Mouse (Mus musculus) CH12.LX (cell line): ENCODE measurements around the gene Gm20388. TPM values are rescaled to one million over a fixed set of nuclear protein-coding genes. Genes with fewer than 3 reads are reported as not detected.
A peak's percentile ranks its signal among the peaks of the same experiment; 100 is the strongest.

Experiments
- DNase-seq: peaks from one replicate; pipeline ENCODE4 v3.0.0-alpha.2; 2013; ENCODE audit errors: extremely low read depth
- H3K27ac ChIP-seq: 2 replicates; pipeline ENCODE4 v1.5.1; 2012; ENCODE audit warnings: low read depth, mild to moderate bottlenecking, control low read depth, moderate library complexity; ENCODE audit not compliant: insufficient read depth
- H3K27me3 ChIP-seq: replicated peaks from 2 replicates; pipeline ENCODE3; 2012; ENCODE audit warnings: inconsistent platforms
- H3K36me3 ChIP-seq, 2 experiments: replicated peaks in 1 of 2; 2 replicates each; pipeline versions ENCODE3 to v1.6.1; 2012; ENCODE audit warnings: inconsistent platforms in 1 of 2, low read length in 1 of 2, mild to moderate bottlenecking in 1 of 2, mixed read lengths in 1 of 2, moderate library complexity in 1 of 2; ENCODE audit not compliant: control insufficient read depth in 1 of 2, insufficient read depth in 1 of 2
- H3K4me1 ChIP-seq, 2 experiments: 2 replicates each; pipeline ENCODE4 v1.6.1; 2012; ENCODE audit warnings: inconsistent platforms in 1 of 2, moderate library complexity in 1 of 2; ENCODE audit not compliant: insufficient read depth in 2 of 2, control insufficient read depth in 1 of 2
- H3K4me2 ChIP-seq: 2 replicates; pipeline ENCODE4 v1.6.1; 2012; ENCODE audit warnings: low read depth, mild to moderate bottlenecking, control low read depth; ENCODE audit not compliant: poor library complexity, insufficient read depth, severe bottlenecking
- H3K4me3 ChIP-seq, 3 experiments: fragments of 150-350 bp in 1 of 3; sonication (generic) in 1 of 3; replicated peaks in 1 of 3; 2 replicates each; pipeline versions ENCODE3 to v1.5.1; 2011 to 2012; ENCODE audit warnings: low read depth in 2 of 3, low read length in 2 of 3, mild to moderate bottlenecking in 2 of 3, moderate library complexity in 2 of 3, control low read depth in 1 of 3, improper control_type of control experiment in 1 of 3, inconsistent platforms in 1 of 3, mixed read lengths in 1 of 3; ENCODE audit not compliant: poor library complexity in 1 of 3
- H3K79me2 ChIP-seq: replicated peaks from 2 replicates; pipeline ENCODE4 v1.6.1; 2012; ENCODE audit warnings: mild to moderate bottlenecking, moderate library complexity; ENCODE audit not compliant: control insufficient read depth, poor library complexity, insufficient read depth, severe bottlenecking; ENCODE audit errors: extremely low read depth
- H3K9ac ChIP-seq: 2 replicates; pipeline ENCODE4 v1.6.1; 2012; ENCODE audit warnings: low read depth, mild to moderate bottlenecking, control low read depth, moderate library complexity; ENCODE audit not compliant: insufficient read depth
- H3K9me3 ChIP-seq: replicated peaks from 2 replicates; pipeline ENCODE3; 2012; ENCODE audit warnings: low read length, inconsistent platforms, mixed read lengths
- BHLHE40 ChIP-seq: IDR thresholded peaks from 2 replicates; pipeline ENCODE4 v1.6.1; 2011; ENCODE audit warnings: mild to moderate bottlenecking, low read depth, low read length, improper control_type of control experiment
- CHD2 ChIP-seq: IDR thresholded peaks from 2 replicates; pipeline ENCODE4 v1.6.1; 2011; ENCODE audit warnings: low read length, improper control_type of control experiment
- CTCF ChIP-seq, 2 experiments: IDR thresholded peaks in 1 of 2; conservative IDR thresholded peaks in 1 of 2; 2 replicates each; pipeline ENCODE4 v1.5.1; 2011 to 2012; ENCODE audit warnings: low read depth in 2 of 2, low read length in 2 of 2, improper control_type of control experiment in 1 of 2, inconsistent platforms in 1 of 2, mild to moderate bottlenecking in 1 of 2, moderate library complexity in 1 of 2
- E2F4 ChIP-seq: IDR thresholded peaks from 2 replicates; pipeline ENCODE4 v1.6.1; 2011; ENCODE audit warnings: low read depth, low read length, improper control_type of control experiment; ENCODE audit not compliant: insufficient replicate concordance
- ELF1 ChIP-seq: IDR thresholded peaks from 2 replicates; pipeline ENCODE4 v1.6.1; 2014; ENCODE audit warnings: low read depth, mild to moderate bottlenecking, inconsistent platforms, low read length, improper control_type of control experiment
- EP300 ChIP-seq: IDR thresholded peaks from 2 replicates; pipeline ENCODE4 v1.6.1; 2011; ENCODE audit warnings: low read length, improper control_type of control experiment
- ETS1 ChIP-seq: conservative IDR thresholded peaks from 2 replicates; pipeline ENCODE4 v1.6.1; 2012; ENCODE audit warnings: low read depth, mild to moderate bottlenecking, inconsistent platforms, low read length, improper control_type of control experiment, moderate library complexity
- GABPA ChIP-seq: IDR thresholded peaks from 2 replicates; pipeline ENCODE4 v1.6.1; 2012; ENCODE audit warnings: low read depth, low read length, improper control_type of control experiment, inconsistent platforms; ENCODE audit not compliant: insufficient replicate concordance
- HCFC1 ChIP-seq: IDR thresholded peaks from 2 replicates; pipeline ENCODE4 v1.6.1; 2012; ENCODE audit warnings: low read depth, mild to moderate bottlenecking, inconsistent platforms, low read length, improper control_type of control experiment
- IRF4 ChIP-seq: IDR thresholded peaks from 2 replicates; pipeline ENCODE4 v1.6.1; 2014; ENCODE audit warnings: low read depth, mild to moderate bottlenecking, inconsistent platforms, low read length, improper control_type of control experiment
- JUND ChIP-seq: conservative IDR thresholded peaks from 2 replicates; pipeline ENCODE4 v1.6.1; 2011; ENCODE audit warnings: low read depth, low read length, improper control_type of control experiment
- MAFK ChIP-seq: IDR thresholded peaks from 2 replicates; pipeline ENCODE4 v1.6.1; 2011; ENCODE audit warnings: low read length, improper control_type of control experiment; ENCODE audit not compliant: insufficient replicate concordance
- MEF2A ChIP-seq: IDR thresholded peaks from 2 replicates; pipeline ENCODE4 v1.6.1; 2014; ENCODE audit warnings: low read depth, mild to moderate bottlenecking, inconsistent platforms, low read length, improper control_type of control experiment, borderline replicate concordance
- MYC ChIP-seq: IDR thresholded peaks from 2 replicates; pipeline ENCODE4 v1.6.1; 2011; ENCODE audit warnings: low read depth, mild to moderate bottlenecking, improper control_type of control experiment, low read length
- NELFE ChIP-seq: IDR thresholded peaks from 2 replicates; pipeline ENCODE4 v1.6.1; 2011; ENCODE audit warnings: low read depth, low read length, improper control_type of control experiment
- PAX5 ChIP-seq: IDR thresholded peaks from 2 replicates; pipeline ENCODE4 v1.6.1; 2012; ENCODE audit warnings: low read length, inconsistent platforms, mixed read lengths
- POLR2AphosphoS2 ChIP-seq: IDR thresholded peaks from 2 replicates; pipeline ENCODE4 v1.6.1; 2011; ENCODE audit warnings: low read depth, low read length, improper control_type of control experiment
- RAD21 ChIP-seq: IDR thresholded peaks from 2 replicates; pipeline ENCODE4 v1.6.1; 2011; ENCODE audit warnings: low read depth, mild to moderate bottlenecking, low read length, improper control_type of control experiment, moderate library complexity
- SMC3 ChIP-seq: IDR thresholded peaks from 2 replicates; pipeline ENCODE4 v1.6.1; 2011; ENCODE audit warnings: low read depth, low read length, improper control_type of control experiment
- TCF12 ChIP-seq: IDR thresholded peaks from 2 replicates; pipeline ENCODE4 v1.6.1; 2014; ENCODE audit warnings: low read depth, mild to moderate bottlenecking, inconsistent platforms, low read length, improper control_type of control experiment
- UBTF ChIP-seq: IDR thresholded peaks from 2 replicates; pipeline ENCODE4 v1.6.1; 2012; ENCODE audit warnings: low read depth, mild to moderate bottlenecking, inconsistent platforms, low read length, improper control_type of control experiment, moderate library complexity
- USF1 ChIP-seq: IDR thresholded peaks from 2 replicates; pipeline ENCODE4 v1.6.1; 2014; ENCODE audit warnings: low read depth, mild to moderate bottlenecking, inconsistent platforms, low read length, improper control_type of control experiment
- USF2 ChIP-seq: conservative IDR thresholded peaks from 2 replicates; pipeline ENCODE4 v1.6.1; 2011; ENCODE audit warnings: low read depth, low read length, improper control_type of control experiment
- ZC3H11A ChIP-seq: IDR thresholded peaks from 2 replicates; pipeline ENCODE4 v1.6.1; 2012; ENCODE audit warnings: low read depth, mild to moderate bottlenecking, inconsistent platforms, low read length, improper control_type of control experiment
- ZMIZ1 ChIP-seq: IDR thresholded peaks from 2 replicates; pipeline ENCODE4 v1.6.1; 2012; ENCODE audit warnings: low read depth, mild to moderate bottlenecking, inconsistent platforms, low read length, improper control_type of control experiment
- dilution Hi-C: fragments of 300-500 bp; cut with MboI; formaldehyde crosslinking; loops from 2 replicates; pipeline ENCODE4 v1.14.3; 2020; ENCODE audit warnings: low sequenced_read_pairs; ENCODE audit not compliant: extremely low pct_unique_long_range_greater_than_20kb, extremely low pct_ligation_motif_present
- in situ Hi-C: fragments of 300-500 bp; cut with MboI; formaldehyde crosslinking; loops from 3 replicates; pipeline ENCODE4 v1.14.3; 2019; ENCODE audit warnings: low sequenced_read_pairs, low pct_ligation_motif_present, low pct_unique_long_range_greater_than_20kb, mixed read lengths
- polyA plus RNA-seq: library from polyadenylated mRNA; unstranded; fragments of >175 nt; gene quantifications from 2 replicates; pipeline ENCODE4 v1.2.1, GENCODE M21; 2012; ENCODE audit warnings: low read depth; ENCODE audit not compliant: insufficient read length
- total RNA-seq, 2 experiments: library from RNA; depleted of rRNA; stranded (reverse); fragments of 300-350 nt in 1 of 2; fragments of >200 nt in 1 of 2; gene quantifications; 2 replicates each; pipeline ENCODE4 v1.2.3; 2012 to 2014

The Gm20388 gene
- total and polyA plus RNA-seq, 3 experiments: 14.8 to 26.3 (median 22.2) TPM

DNA sequence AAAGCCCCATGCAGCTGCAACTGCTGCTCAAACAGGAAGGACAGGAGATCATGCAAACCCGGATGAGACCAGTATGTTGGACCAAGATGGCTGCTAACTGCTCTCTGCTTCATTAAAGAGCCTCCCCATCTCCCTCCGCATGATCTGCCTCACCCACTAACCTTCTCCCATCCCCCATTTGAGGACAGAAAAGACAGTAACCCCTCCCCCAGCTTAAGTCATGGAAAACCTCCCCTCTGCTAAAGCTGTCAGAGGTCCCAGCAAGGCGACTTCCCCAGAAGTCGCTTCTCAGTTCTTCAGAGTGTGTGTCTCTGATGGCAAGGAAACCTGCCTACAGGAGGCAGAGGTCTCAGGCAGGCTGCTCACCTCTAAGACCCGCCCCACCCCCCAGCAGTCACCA, 1777.9 kb downstream of the Gm20388 start:
- TF ChIP-seq HCFC1: no peak
- TF ChIP-seq PAX5: no peak
- TF ChIP-seq GABPA: no peak
- no peak for TF ChIP-seq BHLHE40
- no peak for TF ChIP-seq JUND
- no peak for TF ChIP-seq ELF1
- Histone ChIP-seq H3K4me3 (no peak overlapping the region), H3K9me3 (peaks cover 17% of the 10 kb centered on the region), H3K36me3 (no peaks in the 10 kb centered on the region), H3K4me2 (no peak overlapping the region), H3K4me1 (peaks cover 9% of the 10 kb centered on the region in 2 experiments), H3K27ac (no peak overlapping the region), H3K79me2 (no peaks in the 10 kb centered on the region), H3K9ac (no peak overlapping the region), H3K27me3 (peaks cover 41% of the 10 kb centered on the region)
- in situ Hi-C loops: loop anchor here (5.0 to 10.0 kb wide), 2 partner anchors 86 to 144 kb away; partner anchors contain the start of gene 1700018B08Rik
- DNase-seq: peak; percentile 12
- dilution Hi-C loops: no loop called here

DNA sequence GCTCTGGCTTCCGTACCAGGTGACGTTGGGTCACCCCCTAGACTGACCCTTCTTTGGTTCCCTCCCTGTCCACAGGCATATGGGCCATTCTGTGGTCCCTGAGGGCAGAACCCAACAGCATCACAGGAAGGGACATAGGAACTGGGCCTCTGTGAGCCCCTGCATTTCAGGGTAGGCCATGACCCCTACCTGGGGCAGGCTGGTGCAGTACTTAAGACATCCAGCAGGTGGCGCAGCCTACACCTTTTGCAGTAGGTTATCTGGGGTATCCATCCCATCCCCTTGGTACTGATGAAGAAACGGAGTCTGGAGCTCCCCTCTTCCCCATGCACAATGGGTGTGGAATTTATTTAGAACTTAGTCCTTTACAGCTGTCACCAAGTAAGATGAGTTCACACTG, 1783.8 kb downstream of the Gm20388 start:
- DNase-seq: peak; percentile 40

More for the DNA sequence above, 1783.8 kb downstream of the Gm20388 start:
- H3K27ac ChIP-seq: no peak overlapping the region
- H3K4me2 ChIP-seq: no peak overlapping the region
- H3K9me3 ChIP-seq: peaks cover 19% of the 10 kb centered on the region
- TF ChIP-seq RAD21 (peak; percentile 45), PAX5 (no peak), MEF2A (no peak), CTCF (conservative IDR thresholded peaks at IDR 0.05 in 1 of 2, IDR thresholded peaks at IDR 0.05 in 1 of 2; ENCODE audit: low read depth in 2 of 2, low read length in 2 of 2) (peak; percentile 72 to 99), ZC3H11A (no peak), EP300 (no peak), SMC3 (peak; percentile 68), IRF4 (no peak), USF1 (no peak), TCF12 (no peak), MAFK (no peak), ETS1 (no peak), ZMIZ1 (no peak), USF2 (no peak), GABPA (no peak), MYC (no peak), E2F4 (no peak), NELFE (no peak), CHD2 (no peak), POLR2AphosphoS2 (no peak), UBTF (no peak)
- dilution Hi-C loops: no loop called here
- no peak overlapping the region for H3K4me3 ChIP-seq
- no peaks in the 10 kb centered on the region for H3K36me3 ChIP-seq
- H3K27me3 ChIP-seq: peaks cover 55% of the 10 kb centered on the region
- H3K9ac ChIP-seq: no peak overlapping the region
- in situ Hi-C loops: no loop called here
- peaks cover 13 to 14% of the 10 kb centered on the region in 2 experiments for H3K4me1 ChIP-seq
- no peaks in the 10 kb centered on the region for H3K79me2 ChIP-seq
